Comparison of ENCODE assay signal across 14 mouse cellular contexts in genomic region chr1:89570522-89571299, GRCm38 (mm10).
A peak's percentile ranks its signal among the peaks of the same experiment; 100 is the strongest.
DNase-seq lines count a peak whose midpoint lies in the region; ATAC-seq and TF ChIP-seq lines count a peak whose summit lies in the region.
"Had no signal": no experiment of that assay in that cellular context is flagged by ENCODE, and none has a peak within 500 bp of the region (broad histone marks: within the 10 kb centered on the region; RNA-seq: fewer than 3 reads in every experiment).

No protein-coding gene starts in this region.

- ATAC-seq in liver, embryonic 11.5 days (replicated peaks; ENCODE audit: low FRiP score), result no peak
- ATAC-seq: inflammation-experienced regulatory T-cells, adult 6 months; midbrain, embryonic 13.5 days had no signal

- no peaks in the 10 kb centered on the region for H3K9me3 ChIP-seq in liver, embryonic 11.5 days (ENCODE audit: control insufficient read depth, low read length)
- H3K9me3 ChIP-seq: liver, embryonic 15.5 days; midbrain, embryonic 13.5 days; stomach, embryonic 15.5 days had no signal

- H3K4me1 ChIP-seq in liver, embryonic 11.5 days (replicated peaks; ENCODE audit: control insufficient read depth, insufficient read depth, low read length), result peaks cover 15% of the 10 kb centered on the region

- no peak overlapping the region for H3K4me3 ChIP-seq in gastrocnemius, adult 2 months
- no peak overlapping the region for H3K4me3 ChIP-seq in liver, embryonic 11.5 days (ENCODE audit: low read depth, low read length)
- H3K4me3 ChIP-seq: left cerebral cortex, adult 2 months; liver, embryonic 15.5 days; midbrain, embryonic 13.5 days; stomach, embryonic 15.5 days had no signal

- H3K4me2 ChIP-seq in liver, embryonic 11.5 days, result no peak overlapping the region
- H3K4me2 ChIP-seq: liver, embryonic 15.5 days; midbrain, embryonic 13.5 days; stomach, embryonic 15.5 days had no signal

- intact Hi-C loops in gastrocnemius, adult 2 months (cut with DNase I), result no loop called here
- intact Hi-C loops in heart, postnatal 14 days (cut with DNase I), result no loop called here

- WGBS in liver, embryonic 11.5 days, result 67% methylated on average over 4 of the region's 4 CpGs

- no peaks in the 10 kb centered on the region for H3K27me3 ChIP-seq in liver, embryonic 11.5 days (replicated peaks; ENCODE audit: control insufficient read depth, insufficient read depth, low read length)
- H3K27me3 ChIP-seq: liver, embryonic 15.5 days; midbrain, embryonic 13.5 days; stomach, embryonic 15.5 days had no signal

- DNase-seq in gastrocnemius, adult 2 months, result peak; percentile 62
- DNase-seq in gastrocnemius, postnatal 10 days, result no peak
- DNase-seq in 3134 (ENCODE audit: extremely low read depth, insufficient read length, low spot score), result peak; percentile 76
- DNase-seq in adrenal gland, postnatal 10 days, result peak; percentile 66
- peak; percentile 42 to 53 for DNase-seq in heart, postnatal 14 days
- no peak for DNase-seq in right cerebral cortex, postnatal 4 days
- DNase-seq in testis, postnatal 14 days (ENCODE audit: low spot score), result no peak
- DNase-seq in liver, embryonic 11.5 days (ENCODE audit: low spot score), result no peak
- DNase-seq: cerebellum, adult 2 months had no signal

- TF ChIP-seq CTCF in gastrocnemius, adult 2 months (IDR thresholded peaks at IDR 0.05), result no peak

- H3K9ac ChIP-seq in liver, embryonic 11.5 days (ENCODE audit: low read depth, low read length), result no peak overlapping the region
- H3K9ac ChIP-seq: liver, embryonic 15.5 days; midbrain, embryonic 13.5 days; stomach, embryonic 15.5 days had no signal

- H3K27ac ChIP-seq in gastrocnemius, adult 2 months, result peak overlapping the region; percentile 72
- no peak overlapping the region for H3K27ac ChIP-seq in liver, embryonic 11.5 days (ENCODE audit: low read depth, low read length)
- H3K27ac ChIP-seq: left cerebral cortex, adult 2 months; liver, embryonic 15.5 days; midbrain, embryonic 13.5 days; stomach, embryonic 15.5 days had no signal

- H3K36me3 ChIP-seq in liver, embryonic 11.5 days (ENCODE audit: control insufficient read depth, insufficient read depth, low read length), result no peaks in the 10 kb centered on the region
- H3K36me3 ChIP-seq: liver, embryonic 15.5 days; midbrain, embryonic 13.5 days; stomach, embryonic 15.5 days had no signal

Comparison
In these comparisons a context has a peak if more than half of its experiments do, and no peak if none do; other contexts are left out.
1. DNase-seq: peak in gastrocnemius, adult 2 months (single experiment), 3134 (single experiment), adrenal gland, postnatal 10 days (single experiment) and heart, postnatal 14 days (2 of 2); none in gastrocnemius, postnatal 10 days (single experiment), right cerebral cortex, postnatal 4 days (single experiment), testis, postnatal 14 days (single experiment) and liver, embryonic 11.5 days (single experiment).